Mouse (Mus musculus) embryonic facial prominence, embryonic 14.5 days (tissue): ENCODE data around the gene Fjx1. TPM values are rescaled to one million over a fixed set of nuclear protein-coding genes. Genes with fewer than 3 reads are reported as not detected.
A peak's percentile ranks its signal among the peaks of the same experiment; 100 is the strongest.

Experiments
- ATAC-seq: fragments of 200-750 bp; cut with Nextera tagmentation; 2 replicates; pipeline ENCODE4 v1.8.0; 2017; ENCODE audit warnings: low read depth, moderate number of reproducible peaks, moderate TSS enrichment
- DNase-seq: peaks from one replicate; pipeline ENCODE4 v3.0.0-alpha.2; 2015; ENCODE audit warnings: low spot score
- H3K27ac ChIP-seq: fragments of 300-500 bp; sonication (generic); replicated peaks from 2 replicates; pipeline ENCODE4 v1.5.1; 2014; ENCODE audit warnings: low read depth, mild to moderate bottlenecking, low read length, moderate library complexity
- H3K27me3 ChIP-seq: fragments of 300-500 bp; sonication (generic); replicated peaks from 2 replicates; pipeline ENCODE4 v1.6.1; 2014; ENCODE audit warnings: low read length; ENCODE audit not compliant: control insufficient read depth, insufficient read depth
- H3K36me3 ChIP-seq: fragments of 300-500 bp; sonication (generic); 2 replicates; pipeline ENCODE4 v1.6.1; 2014; ENCODE audit warnings: low read length, mixed read lengths; ENCODE audit not compliant: control insufficient read depth, insufficient read depth
- H3K4me1 ChIP-seq: fragments of 300-500 bp; sonication (generic); 2 replicates; pipeline ENCODE4 v1.6.1; 2014; ENCODE audit warnings: antibody characterized with exemption, low read length; ENCODE audit not compliant: control insufficient read depth, insufficient read depth
- H3K4me2 ChIP-seq: fragments of 300-500 bp; sonication (generic); 2 replicates; pipeline ENCODE4 v1.6.1; 2014; ENCODE audit warnings: low read depth, mild to moderate bottlenecking, low read length, moderate library complexity, mixed read lengths
- H3K4me3 ChIP-seq: fragments of 300-500 bp; sonication (generic); 2 replicates; pipeline ENCODE4 v1.5.1; 2014; ENCODE audit warnings: low read depth, mild to moderate bottlenecking, low read length
- H3K9ac ChIP-seq: fragments of 300-500 bp; sonication (generic); 2 replicates; pipeline ENCODE4 v1.6.1; 2014; ENCODE audit warnings: low read depth, mild to moderate bottlenecking, low read length, moderate library complexity, mixed read lengths
- H3K9me3 ChIP-seq: fragments of 300-500 bp; sonication (generic); 2 replicates; pipeline ENCODE4 v1.6.1; 2016; ENCODE audit warnings: low read length; ENCODE audit not compliant: control insufficient read depth
- WGBS: fragments of 180-500 bp; shearing (Covaris S2); extraction: QIAGEN DNeasy Blood & Tissue Kit; methylation state at CpG from one replicate; pipeline ENCODE4 v1.1.7; 2014; 5-methylcytosine and 5-hydroxymethylcytosine counted together
- polyA plus RNA-seq: library from polyadenylated mRNA; unstranded; fragments of >200 nt; fragmentation: Nextera tagmentation; extraction: Ambion mirVana; gene quantifications from 2 replicates; pipeline ENCODE4 v1.2.1, GENCODE M21; 2014

Fjx1 gene
- polyA plus RNA-seq, 1 experiment from 2014 or later, result 11.8 TPM

GRCm38 (mm10) chr2:102407363-102408184 lies 44.7 kb downstream of the Fjx1 start, which contains the start of gene Trim44:
Gene Trim44, minus strand, starts transcription at chr2:102407828.
- 21% methylated on average over 14 of the region's 14 CpGs for WGBS
- Histone ChIP-seq H3K4me3 (peak within 1 kb of the TSS; percentile 10; the same call in 1 of the 2 replicates), H3K27me3 (no peaks in the 10 kb centered on the region), H3K9me3 (no peaks in the 10 kb centered on the region), H3K27ac (no peak within 1 kb of the TSS), H3K4me2 (peak within 1 kb of the TSS; percentile 41), H3K4me1 (peaks cover 20% of the 10 kb centered on the region), H3K9ac (no peak within 1 kb of the TSS), H3K36me3 (no peaks in the 10 kb centered on the region)
- DNase-seq, result peak; percentile 83
- ATAC-seq, result peak; percentile 81

GRCm38 (mm10) chr2:102406324-102407304 lies 45.7 kb downstream of the Fjx1 start:
- Histone ChIP-seq H3K4me2 (peak overlapping the region; percentile 41), H3K36me3 (no peaks in the 10 kb centered on the region), H3K4me3 (peak overlapping the region; percentile 10; the same call in 1 of the 2 replicates), H3K9ac (no peak overlapping the region), H3K9me3 (no peaks in the 10 kb centered on the region), H3K27ac (no peak overlapping the region), H3K27me3 (no peaks in the 10 kb centered on the region), H3K4me1 (peaks cover 20% of the 10 kb centered on the region)
- WGBS, result 61% methylated on average over 4 of the region's 4 CpGs
- DNase-seq (peak; percentile 68), ATAC-seq (peak; percentile 28; the same call in 1 of the 2 replicates)

DNA sequence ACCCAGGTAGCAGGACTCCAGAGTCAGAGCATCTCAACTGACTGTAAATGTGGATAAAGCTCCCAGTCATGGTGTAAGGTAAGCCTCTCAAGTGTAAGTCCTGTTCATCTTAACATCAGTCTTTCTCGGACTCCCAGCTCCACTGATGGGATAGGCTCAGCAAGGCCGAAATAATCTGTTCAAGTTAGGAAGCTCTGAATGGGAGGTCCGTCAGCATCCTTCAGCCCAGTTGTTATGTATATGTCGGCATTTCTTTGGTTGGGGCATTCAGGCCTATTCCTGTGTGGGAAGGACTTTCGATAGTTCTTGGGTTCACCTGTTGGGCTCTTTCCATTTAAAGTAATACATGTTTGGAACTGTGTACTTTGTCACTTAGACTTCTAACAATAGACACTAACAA lies 48.3 kb downstream of the Fjx1 start:
- H3K27ac ChIP-seq, result no peak overlapping the region
- DNase-seq (no peak), ATAC-seq (no peak)
- no peak overlapping the region for H3K4me3 ChIP-seq
- H3K9me3 ChIP-seq, result no peaks in the 10 kb centered on the region
- H3K27me3 ChIP-seq, result no peaks in the 10 kb centered on the region
- peaks cover 35% of the 10 kb centered on the region for H3K4me1 ChIP-seq
- 80% methylated on average over 5 of the region's 5 CpGs for WGBS
- no peak overlapping the region for H3K4me2 ChIP-seq
- no peak overlapping the region for H3K9ac ChIP-seq
- no peaks in the 10 kb centered on the region for H3K36me3 ChIP-seq

GRCm38 (mm10) chr2:102403306-102403705 lies 49.0 kb downstream of the Fjx1 start:
- 82% methylated on average over 4 of the region's 4 CpGs for WGBS
- H3K27me3 ChIP-seq, result no peaks in the 10 kb centered on the region
- H3K4me2 ChIP-seq, result no peak overlapping the region
- H3K4me3 ChIP-seq, result no peak overlapping the region
- H3K9ac ChIP-seq, result no peak overlapping the region
- no peaks in the 10 kb centered on the region for H3K36me3 ChIP-seq
- no peaks in the 10 kb centered on the region for H3K9me3 ChIP-seq
- H3K4me1 ChIP-seq, result peaks cover 37% of the 10 kb centered on the region
- ATAC-seq (no peak), DNase-seq (no peak)
- H3K27ac ChIP-seq, result no peak overlapping the region

DNA sequence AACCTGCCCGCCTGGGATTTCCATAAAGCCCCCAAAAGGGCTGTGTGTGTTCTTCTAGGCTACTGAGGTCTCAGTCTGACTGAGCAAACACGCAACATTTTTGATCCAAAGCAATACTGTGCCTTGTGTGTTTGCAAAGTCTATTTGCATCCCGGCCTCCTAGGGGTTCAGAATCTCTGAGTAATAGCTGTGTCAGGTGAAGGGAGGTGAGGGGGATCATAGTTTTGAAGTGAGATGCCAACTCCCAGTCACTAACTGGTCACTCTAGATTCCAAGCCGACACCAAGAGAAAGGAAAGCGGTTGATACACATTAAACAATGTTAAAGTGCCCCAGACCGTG lies 51.0 kb downstream of the Fjx1 start:
- H3K36me3 ChIP-seq, result no peaks in the 10 kb centered on the region
- peak overlapping the region; percentile 97 for H3K27ac ChIP-seq
- 26% methylated on average over 6 of the region's 6 CpGs for WGBS
- no peak for DNase-seq
- no peaks in the 10 kb centered on the region for H3K9me3 ChIP-seq
- H3K9ac ChIP-seq, result peak overlapping the region; percentile 93
- peaks cover 19% of the 10 kb centered on the region for H3K4me1 ChIP-seq
- ATAC-seq, result peak; percentile 31; the same call in 1 of the 2 replicates
- H3K4me2 ChIP-seq, result peak overlapping the region; percentile 90
- H3K4me3 ChIP-seq, result peak overlapping the region; percentile 75
- no peaks in the 10 kb centered on the region for H3K27me3 ChIP-seq

- Histone ChIP-seq H3K27ac (peak overlapping the region; percentile 97), H3K36me3 (no peaks in the 10 kb centered on the region), H3K9me3 (no peaks in the 10 kb centered on the region), H3K4me3 (peak overlapping the region; percentile 75), H3K4me1 (peaks cover 17% of the 10 kb centered on the region), H3K9ac (peak overlapping the region; percentile 93), H3K27me3 (no peaks in the 10 kb centered on the region), H3K4me2 (peak overlapping the region; percentile 90)
- WGBS, result 0% methylated on average over 27 of the region's 94 CpGs
- DNase-seq (peak; percentile 93), ATAC-seq (peak; percentile 92)
These were observed 51.5 kb downstream of the Fjx1 start for GRCm38 (mm10) chr2:102400605-102401351.

DNA sequence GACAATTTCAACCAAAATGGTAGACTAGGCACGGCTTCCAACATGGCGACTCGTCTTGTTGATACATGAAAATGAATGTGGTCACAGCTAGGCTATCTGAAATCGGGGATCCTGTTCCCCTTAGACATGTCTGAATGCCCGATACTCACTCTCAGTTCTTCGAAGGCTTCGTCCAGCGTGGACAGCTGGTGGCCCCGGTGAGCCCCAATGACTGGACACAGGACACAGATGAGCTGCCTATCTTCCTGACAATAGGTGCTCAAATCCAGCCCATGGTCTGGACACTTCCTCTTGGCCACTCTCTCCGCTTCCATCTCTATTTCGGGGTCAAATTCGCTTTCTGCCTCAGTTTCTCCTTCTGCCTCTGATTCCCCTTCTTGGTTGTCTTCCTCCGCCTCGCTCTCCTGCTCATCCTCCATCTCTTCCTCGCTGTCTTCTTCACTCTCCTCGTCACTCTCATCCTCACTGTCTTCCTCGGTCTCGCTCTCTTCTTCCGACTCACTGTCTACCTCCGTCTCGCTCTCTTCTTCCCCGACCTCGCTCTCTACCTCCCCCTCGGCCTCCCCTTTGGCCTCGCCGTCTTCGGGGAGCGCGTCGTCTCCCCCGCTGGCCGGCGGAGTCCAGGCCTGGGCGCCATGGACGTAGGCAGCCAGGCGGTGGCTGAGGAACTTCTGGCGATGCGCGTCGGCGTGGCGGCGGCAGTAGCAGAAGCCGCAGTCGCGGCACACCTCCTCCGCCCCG lies 52.3 kb downstream of the Fjx1 start:
- peak overlapping the region; percentile 75 for H3K4me3 ChIP-seq
- WGBS, result 36% methylated on average over 48 of the region's 48 CpGs
- peaks cover 17% of the 10 kb centered on the region for H3K4me1 ChIP-seq
- H3K9ac ChIP-seq, result peak overlapping the region; percentile 93
- H3K9me3 ChIP-seq, result no peaks in the 10 kb centered on the region
- H3K36me3 ChIP-seq, result no peaks in the 10 kb centered on the region
- H3K27me3 ChIP-seq, result no peaks in the 10 kb centered on the region
- DNase-seq, result no peak
- H3K27ac ChIP-seq, result peak overlapping the region; percentile 97
- H3K4me2 ChIP-seq, result peak overlapping the region; percentile 90
- ATAC-seq, result no peak
